Mouse (Mus musculus): Measurements from ENCODE around the gene Filip1. TPM values are rescaled to one million over a fixed set of nuclear protein-coding genes. Genes with fewer than 3 reads are reported as not detected.

Gene Filip1
- polyA plus RNA-seq, 1 experiment from 2014 or later = 3.5 TPM

GRCm38 (mm10) chr9:79938416-79939206 is 74.0 kb downstream of the Filip1 start:
- Histone ChIP-seq H3K4me1 (ENCODE audit: control insufficient read depth, insufficient read depth, low read length) (no peaks in the 10 kb centered on the region), H3K4me3 (ENCODE audit: low read depth, low read length) (no peak overlapping the region), H3K27ac (replicated peaks; ENCODE audit: low read depth, low read length) (no peak overlapping the region), H3K27me3 (ENCODE audit: control insufficient read depth, insufficient read depth, low read length) (no peaks in the 10 kb centered on the region), H3K9me3 (replicated peaks; ENCODE audit: control insufficient read depth, low read length) (no peaks in the 10 kb centered on the region), H3K36me3 (replicated peaks; ENCODE audit: control insufficient read depth, insufficient read depth, low read depth, low read length) (no peaks in the 10 kb centered on the region), H3K4me2 (ENCODE audit: low read depth, low read length) (no peak overlapping the region), H3K9ac (replicated peaks; ENCODE audit: low read length) (no peak overlapping the region)
- 72% methylated on average over 11 of the region's 11 CpGs for WGBS
- no peak for DNase-seq (ENCODE audit: low spot score)
- ATAC-seq (replicated peaks; ENCODE audit: insufficient number of reproducible peaks, low FRiP score, low TSS enrichment, low read depth) = no peak

- no peaks in the 10 kb centered on the region for H3K27me3 ChIP-seq (ENCODE audit: control insufficient read depth, insufficient read depth, low read length)
- no peak overlapping the region for H3K4me2 ChIP-seq (ENCODE audit: low read depth, low read length)
- no peak for ATAC-seq (replicated peaks; ENCODE audit: insufficient number of reproducible peaks, low FRiP score, low TSS enrichment, low read depth)
- H3K27ac ChIP-seq (replicated peaks; ENCODE audit: low read depth, low read length) = no peak overlapping the region
- H3K9ac ChIP-seq (replicated peaks; ENCODE audit: low read length) = no peak overlapping the region
- no peaks in the 10 kb centered on the region for H3K36me3 ChIP-seq (replicated peaks; ENCODE audit: control insufficient read depth, insufficient read depth, low read depth, low read length)
- DNase-seq (ENCODE audit: low spot score) = no peak
- WGBS = 82% methylated on average over 6 of the region's 6 CpGs
- H3K4me3 ChIP-seq (ENCODE audit: low read depth, low read length) = no peak overlapping the region
- H3K4me1 ChIP-seq (ENCODE audit: control insufficient read depth, insufficient read depth, low read length) = no peaks in the 10 kb centered on the region
- no peaks in the 10 kb centered on the region for H3K9me3 ChIP-seq (replicated peaks; ENCODE audit: control insufficient read depth, low read length)
Measured at GRCm38 (mm10) chr9:79937570-79937969, 75.1 kb downstream of the Filip1 start.

GRCm38 (mm10) chr9:79932578-79932977 is 80.1 kb downstream of the Filip1 start:
- H3K4me2 ChIP-seq (ENCODE audit: low read depth, low read length) = no peak overlapping the region
- no peaks in the 10 kb centered on the region for H3K4me1 ChIP-seq (ENCODE audit: control insufficient read depth, insufficient read depth, low read length)
- no peak for ATAC-seq (replicated peaks; ENCODE audit: insufficient number of reproducible peaks, low FRiP score, low TSS enrichment, low read depth)
- H3K36me3 ChIP-seq (replicated peaks; ENCODE audit: control insufficient read depth, insufficient read depth, low read depth, low read length) = no peaks in the 10 kb centered on the region
- H3K9me3 ChIP-seq (replicated peaks; ENCODE audit: control insufficient read depth, low read length) = no peaks in the 10 kb centered on the region
- no peak overlapping the region for H3K4me3 ChIP-seq (ENCODE audit: low read depth, low read length)
- H3K27me3 ChIP-seq (ENCODE audit: control insufficient read depth, insufficient read depth, low read length) = no peaks in the 10 kb centered on the region
- 91% methylated on average over 5 of the region's 5 CpGs for WGBS
- no peak overlapping the region for H3K9ac ChIP-seq (replicated peaks; ENCODE audit: low read length)
- no peak for DNase-seq (ENCODE audit: low spot score)
- H3K27ac ChIP-seq (replicated peaks; ENCODE audit: low read depth, low read length) = no peak overlapping the region

- Histone ChIP-seq H3K9ac (replicated peaks; ENCODE audit: low read length) (no peak overlapping the region), H3K4me3 (ENCODE audit: low read depth, low read length) (no peak overlapping the region), H3K4me1 (ENCODE audit: control insufficient read depth, insufficient read depth, low read length) (no peaks in the 10 kb centered on the region), H3K27me3 (ENCODE audit: control insufficient read depth, insufficient read depth, low read length) (no peaks in the 10 kb centered on the region), H3K4me2 (ENCODE audit: low read depth, low read length) (no peak overlapping the region), H3K9me3 (replicated peaks; ENCODE audit: control insufficient read depth, low read length) (no peaks in the 10 kb centered on the region), H3K36me3 (replicated peaks; ENCODE audit: control insufficient read depth, insufficient read depth, low read depth, low read length) (no peaks in the 10 kb centered on the region), H3K27ac (replicated peaks; ENCODE audit: low read depth, low read length) (no peak overlapping the region)
- DNase-seq (ENCODE audit: low spot score) (no peak), ATAC-seq (replicated peaks; ENCODE audit: insufficient number of reproducible peaks, low FRiP score, low TSS enrichment, low read depth) (no peak)
- 89% methylated on average over 3 of the region's 3 CpGs for WGBS
Measured at GRCm38 (mm10) chr9:79928092-79928491, 84.6 kb downstream of the Filip1 start.

- H3K9ac ChIP-seq (replicated peaks; ENCODE audit: low read length) = no peak overlapping the region
- DNase-seq (ENCODE audit: low spot score) (no peak), ATAC-seq (replicated peaks; ENCODE audit: insufficient number of reproducible peaks, low FRiP score, low TSS enrichment, low read depth) (no peak)
- H3K9me3 ChIP-seq (replicated peaks; ENCODE audit: control insufficient read depth, low read length) = no peaks in the 10 kb centered on the region
- H3K27me3 ChIP-seq (ENCODE audit: control insufficient read depth, insufficient read depth, low read length) = no peaks in the 10 kb centered on the region
- H3K27ac ChIP-seq (replicated peaks; ENCODE audit: low read depth, low read length) = no peak overlapping the region
- no peak overlapping the region for H3K4me2 ChIP-seq (ENCODE audit: low read depth, low read length)
- WGBS = 92% methylated on average over 21 of the region's 21 CpGs
- H3K4me3 ChIP-seq (ENCODE audit: low read depth, low read length) = no peak overlapping the region
- H3K36me3 ChIP-seq (replicated peaks; ENCODE audit: control insufficient read depth, insufficient read depth, low read depth, low read length) = no peaks in the 10 kb centered on the region
- no peaks in the 10 kb centered on the region for H3K4me1 ChIP-seq (ENCODE audit: control insufficient read depth, insufficient read depth, low read length)
Measured at GRCm38 (mm10) chr9:79927156-79927870, 85.3 kb downstream of the Filip1 start.

- H3K9me3 ChIP-seq (replicated peaks; ENCODE audit: control insufficient read depth, low read length) = no peaks in the 10 kb centered on the region
- WGBS = 82% methylated on average over 9 of the region's 9 CpGs
- DNase-seq (ENCODE audit: low spot score) = no peak
- no peak overlapping the region for H3K4me2 ChIP-seq (ENCODE audit: low read depth, low read length)
- no peak overlapping the region for H3K27ac ChIP-seq (replicated peaks; ENCODE audit: low read depth, low read length)
- no peaks in the 10 kb centered on the region for H3K36me3 ChIP-seq (replicated peaks; ENCODE audit: control insufficient read depth, insufficient read depth, low read depth, low read length)
- H3K4me1 ChIP-seq (ENCODE audit: control insufficient read depth, insufficient read depth, low read length) = no peaks in the 10 kb centered on the region
- no peak overlapping the region for H3K4me3 ChIP-seq (ENCODE audit: low read depth, low read length)
- H3K9ac ChIP-seq (replicated peaks; ENCODE audit: low read length) = no peak overlapping the region
- no peaks in the 10 kb centered on the region for H3K27me3 ChIP-seq (ENCODE audit: control insufficient read depth, insufficient read depth, low read length)
- ATAC-seq (replicated peaks; ENCODE audit: insufficient number of reproducible peaks, low FRiP score, low TSS enrichment, low read depth) = no peak
Measured at GRCm38 (mm10) chr9:79926464-79927155, 86.0 kb downstream of the Filip1 start.

GRCm38 (mm10) chr9:79925950-79926349 is 86.7 kb downstream of the Filip1 start:
- ATAC-seq (replicated peaks; ENCODE audit: insufficient number of reproducible peaks, low FRiP score, low TSS enrichment, low read depth) (no peak), DNase-seq (ENCODE audit: low spot score) (no peak)
- no peak overlapping the region for H3K4me2 ChIP-seq (ENCODE audit: low read depth, low read length)
- WGBS = 90% methylated on average over 4 of the region's 4 CpGs
- H3K27ac ChIP-seq (replicated peaks; ENCODE audit: low read depth, low read length) = no peak overlapping the region
- no peaks in the 10 kb centered on the region for H3K27me3 ChIP-seq (ENCODE audit: control insufficient read depth, insufficient read depth, low read length)
- no peaks in the 10 kb centered on the region for H3K4me1 ChIP-seq (ENCODE audit: control insufficient read depth, insufficient read depth, low read length)
- H3K36me3 ChIP-seq (replicated peaks; ENCODE audit: control insufficient read depth, insufficient read depth, low read depth, low read length) = no peaks in the 10 kb centered on the region
- no peak overlapping the region for H3K9ac ChIP-seq (replicated peaks; ENCODE audit: low read length)
- H3K9me3 ChIP-seq (replicated peaks; ENCODE audit: control insufficient read depth, low read length) = no peaks in the 10 kb centered on the region
- no peak overlapping the region for H3K4me3 ChIP-seq (ENCODE audit: low read depth, low read length)

GRCm38 (mm10) chr9:79923262-79923661 is 89.4 kb downstream of the Filip1 start:
- H3K27ac ChIP-seq (replicated peaks; ENCODE audit: low read depth, low read length) = no peak overlapping the region
- WGBS = 84% methylated on average over 3 of the region's 3 CpGs
- H3K9ac ChIP-seq (replicated peaks; ENCODE audit: low read length) = no peak overlapping the region
- H3K4me1 ChIP-seq (ENCODE audit: control insufficient read depth, insufficient read depth, low read length) = no peaks in the 10 kb centered on the region
- H3K4me2 ChIP-seq (ENCODE audit: low read depth, low read length) = no peak overlapping the region
- no peaks in the 10 kb centered on the region for H3K36me3 ChIP-seq (replicated peaks; ENCODE audit: control insufficient read depth, insufficient read depth, low read depth, low read length)
- DNase-seq (ENCODE audit: low spot score) = no peak
- no peak overlapping the region for H3K4me3 ChIP-seq (ENCODE audit: low read depth, low read length)
- no peaks in the 10 kb centered on the region for H3K27me3 ChIP-seq (ENCODE audit: control insufficient read depth, insufficient read depth, low read length)
- H3K9me3 ChIP-seq (replicated peaks; ENCODE audit: control insufficient read depth, low read length) = no peaks in the 10 kb centered on the region
- no peak for ATAC-seq (replicated peaks; ENCODE audit: insufficient number of reproducible peaks, low FRiP score, low TSS enrichment, low read depth)
